Mouse (Mus musculus) c-Kit-positive CD71-positive TER-119-positive erythroid progenitor cells, embryonic 14.5 days (primary cell): Measurements from ENCODE around the gene Gm7137.
"Not testable (repeated sequence)": the region's sequence is repeated elsewhere in the genome, so short reads cannot be mapped to it uniquely, and the experiment has no call there.

Source experiments
- DNase-seq: peaks from one replicate; pipeline ENCODE4 v3.0.0-alpha.2; 2013; ENCODE audit warnings: low spot score

Gene Gm7137

GRCm38 (mm10) chr10:77787876-77788275, at the start of gene Gm7137:
Gene Gm7137, minus strand, starts transcription at chr10:77788200.
- not testable (repeated sequence) for DNase-seq

DNA sequence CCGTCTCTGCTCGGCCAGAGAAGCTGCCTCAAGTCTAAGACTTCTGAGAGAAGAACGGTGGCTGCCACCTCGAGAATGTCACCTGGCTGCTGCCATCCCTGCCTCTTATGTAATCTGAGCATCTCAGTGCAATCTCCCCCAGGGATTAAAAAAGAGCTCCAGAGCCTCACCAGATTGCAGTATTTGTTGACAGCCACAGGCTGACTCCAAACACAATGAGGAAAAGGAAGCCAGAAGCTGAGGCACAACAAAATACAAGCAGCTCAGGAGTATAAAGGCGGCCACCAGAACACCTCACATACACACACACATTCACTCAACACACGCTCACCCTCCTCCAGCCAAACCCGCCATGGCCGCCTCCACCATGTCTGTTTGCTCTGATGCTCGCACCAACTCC, 47.6 kb upstream of the Gm7137 start, which contains the start of gene Krtap10-10:
Gene Krtap10-10 (plus strand): TSS at position 301 of the 400 bp plus-strand sequence.
- no peak for DNase-seq

GRCm38 (mm10) chr10:77826951-77827350, 39.0 kb upstream of the Gm7137 start, which contains the start of gene Krtap10-4:
Gene Krtap10-4, minus strand, starts transcription at chr10:77827095.
- no peak for DNase-seq

GRCm38 (mm10) chr10:77819203-77819602, 31.2 kb upstream of the Gm7137 start:
- no peak for DNase-seq

GRCm38 (mm10) chr10:77818523-77818922, 30.5 kb upstream of the Gm7137 start:
- no peak for DNase-seq

GRCm38 (mm10) chr10:77815514-77815913, 27.5 kb upstream of the Gm7137 start:
- DNase-seq, result peak; percentile 2

GRCm38 (mm10) chr10:77814382-77814781, 26.4 kb upstream of the Gm7137 start, which contains the start of gene Gm2696:
Gene Gm2696, plus strand, starts transcription at chr10:77814682.
- no peak for DNase-seq

- no peak for DNase-seq
Measured at GRCm38 (mm10) chr10:77811743-77812142, 23.7 kb upstream of the Gm7137 start, which contains the start of gene Gm9507. Gene Gm9507, minus strand, starts transcription at chr10:77811843.

- DNase-seq, result no peak
Measured at GRCm38 (mm10) chr10:77804095-77804494, 16.1 kb upstream of the Gm7137 start.

GRCm38 (mm10) chr10:77798921-77799508, 11.0 kb upstream of the Gm7137 start, which contains the start of gene Gm19668:
Gene Gm19668, minus strand, starts transcription at chr10:77799133.
- DNase-seq, result no peak

- DNase-seq, result not testable (repeated sequence)
Measured at GRCm38 (mm10) chr10:77798164-77798920, 10.3 kb upstream of the Gm7137 start.

DNA sequence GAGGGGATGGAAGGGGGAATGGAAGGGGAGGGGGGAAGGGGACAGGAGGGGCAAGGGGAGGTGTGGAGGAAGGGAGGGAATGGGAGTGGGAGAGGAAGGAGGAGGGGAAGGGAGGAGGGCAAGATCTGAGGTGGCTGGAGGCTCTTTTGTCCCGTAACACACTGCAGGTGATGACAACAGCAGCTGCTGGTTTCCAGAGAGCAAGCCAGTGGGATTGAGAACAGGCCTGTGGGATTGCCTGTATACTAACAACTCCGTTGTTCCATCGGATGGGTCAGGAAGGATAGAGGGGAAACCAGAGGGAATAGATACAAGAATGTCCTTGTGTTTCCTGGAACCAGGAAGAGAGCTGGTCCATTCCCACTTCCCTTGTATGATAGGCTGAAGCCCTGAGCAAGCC, 9.7 kb upstream of the Gm7137 start:
- DNase-seq, result no peak

DNA sequence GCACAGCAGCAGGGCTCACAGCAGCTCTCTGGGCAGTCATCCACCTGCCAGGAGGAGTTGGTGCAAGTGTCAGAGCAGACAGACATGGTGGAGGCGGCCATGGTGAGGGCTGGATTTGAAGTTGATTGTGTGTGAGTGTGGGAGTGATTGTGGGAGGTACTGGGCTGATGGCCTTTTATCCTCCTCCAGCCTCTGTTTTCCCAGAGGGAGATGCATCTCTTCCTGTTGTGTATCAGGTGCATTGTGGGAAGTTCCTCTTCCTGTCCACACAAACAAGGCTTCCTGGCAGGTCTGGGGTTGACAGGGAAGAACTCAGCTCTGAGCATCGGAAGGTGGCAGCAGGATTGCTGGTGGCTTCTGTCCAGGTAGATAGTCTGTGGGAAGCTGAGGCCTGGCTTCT, 7.0 kb upstream of the Gm7137 start, which contains the start of gene Gm9639:
Gene Gm9639 (minus strand): TSS at position 101 of the 400 bp plus-strand sequence.
- DNase-seq, result no peak

GRCm38 (mm10) chr10:77788621-77789020, 621 bp upstream of the Gm7137 start:
- no peak for DNase-seq

DNA sequence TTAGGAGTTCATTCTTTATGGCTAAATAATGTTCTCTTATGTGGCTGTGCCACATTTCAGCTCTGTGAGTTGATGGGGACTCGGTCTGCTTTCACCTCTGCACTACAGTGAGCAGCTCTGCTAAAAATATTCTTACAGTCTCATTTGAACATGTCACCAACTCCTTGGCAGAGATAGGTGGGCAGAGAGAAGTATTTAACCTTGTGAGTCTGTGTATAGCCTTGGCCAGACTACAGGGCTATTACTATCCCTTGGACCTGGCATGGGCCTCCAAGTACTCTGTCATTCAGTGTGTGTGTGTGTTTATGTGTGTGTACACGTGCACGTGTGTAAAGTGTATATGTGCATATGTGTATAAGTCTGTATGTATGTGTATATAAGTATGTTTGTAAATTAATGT, 4.6 kb downstream of the Gm7137 start:
- DNase-seq, result not testable (repeated sequence)

- DNase-seq, result not testable (repeated sequence)
Measured at GRCm38 (mm10) chr10:77782442-77782841, 5.6 kb downstream of the Gm7137 start, which contains the start of gene Gm3250. Gene Gm3250, minus strand, starts transcription at chr10:77782542.

DNA sequence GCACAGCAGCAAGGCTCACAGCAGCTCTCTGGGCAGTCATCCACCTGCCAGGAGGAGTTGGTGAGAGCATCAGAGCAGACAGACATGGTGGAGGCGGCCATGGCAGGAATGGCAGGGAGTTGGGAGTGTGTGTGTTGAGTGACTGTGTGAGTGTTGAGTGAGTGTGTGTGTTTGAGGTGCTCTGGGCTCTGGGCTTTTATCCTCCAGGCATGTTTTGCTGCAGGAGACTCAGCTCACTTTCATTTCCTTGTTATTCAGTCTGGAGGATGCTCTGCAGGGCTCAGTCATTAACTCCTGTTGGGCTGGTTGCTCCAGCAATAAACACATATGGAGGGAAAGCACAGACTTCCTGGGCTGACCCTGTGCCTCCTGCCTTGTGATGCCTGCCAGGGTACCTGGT, 11.2 kb downstream of the Gm7137 start, which contains the start of gene Gm7138:
Gene Gm7138 (minus strand): TSS at position 101 of the 400 bp plus-strand sequence.
- DNase-seq, result not testable (repeated sequence)

DNA sequence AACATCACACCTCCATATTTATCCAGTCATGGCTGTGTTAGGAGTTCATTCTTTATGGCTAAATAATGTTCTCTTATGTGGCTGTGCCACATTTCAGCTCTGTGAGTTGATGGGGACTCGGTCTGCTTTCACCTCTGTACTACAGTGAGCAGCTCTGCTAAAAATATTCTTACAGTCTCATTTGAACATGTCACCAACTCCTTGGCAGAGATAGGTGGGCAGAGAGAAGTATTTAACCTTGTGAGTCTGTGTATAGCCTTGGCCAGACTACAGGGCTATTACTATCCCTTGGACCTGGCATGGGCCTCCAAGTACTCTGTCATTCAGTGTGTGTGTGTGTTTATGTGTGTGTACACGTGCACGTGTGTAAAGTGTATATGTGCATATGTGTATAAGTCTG, 15.9 kb downstream of the Gm7137 start:
- DNase-seq, result not testable (repeated sequence)

DNA sequence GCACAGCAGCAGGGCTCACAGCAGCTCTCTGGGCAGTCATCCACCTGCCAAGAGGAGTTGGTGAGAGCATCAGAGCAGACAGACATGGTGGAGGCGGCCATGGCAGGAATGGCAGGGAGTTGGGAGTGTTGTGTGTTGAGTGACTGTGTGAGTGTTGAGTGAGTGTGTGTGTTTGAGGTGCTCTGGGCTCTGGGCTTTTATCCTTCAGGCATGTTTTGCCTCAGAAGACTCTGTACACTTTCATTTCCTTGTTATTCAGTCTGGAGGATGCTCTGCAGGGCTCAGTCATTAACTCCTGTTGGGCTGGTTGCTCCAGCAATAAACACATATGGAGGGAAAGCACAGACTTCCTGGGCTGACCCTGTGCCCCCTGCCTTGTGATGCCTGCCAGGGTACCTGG, 16.8 kb downstream of the Gm7137 start, which contains the start of gene Gm3238:
Gene Gm3238 (minus strand): TSS at position 101 of the 400 bp plus-strand sequence.
- not testable (repeated sequence) for DNase-seq

DNA sequence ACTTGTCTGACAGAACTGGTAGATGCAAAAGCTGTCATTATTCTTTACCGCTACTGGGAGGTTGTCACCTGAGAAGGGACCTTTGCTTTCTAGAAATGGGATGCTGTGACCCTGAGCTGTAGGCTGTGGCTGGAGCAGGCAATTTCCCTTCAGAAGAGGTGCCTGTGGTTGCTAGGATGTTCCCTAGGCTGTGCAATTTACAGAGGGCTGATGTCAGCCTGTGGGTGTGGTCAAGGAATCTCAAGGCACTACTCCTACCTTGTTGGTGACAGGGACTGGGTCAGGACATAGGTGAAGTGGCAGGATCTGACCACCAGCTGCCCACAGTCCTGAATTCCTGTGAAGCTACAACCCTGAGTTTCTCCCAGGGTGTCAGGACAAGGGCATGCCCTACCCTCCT, 18.3 kb downstream of the Gm7137 start:
- no peak for DNase-seq

GRCm38 (mm10) chr10:77759582-77759981, 28.4 kb downstream of the Gm7137 start, which contains the start of gene Gm3233:
Gene Gm3233, minus strand, starts transcription at chr10:77759682.
- DNase-seq, result not testable (repeated sequence)

- no peak for DNase-seq
Measured at GRCm38 (mm10) chr10:77753448-77753847, 34.6 kb downstream of the Gm7137 start.

DNA sequence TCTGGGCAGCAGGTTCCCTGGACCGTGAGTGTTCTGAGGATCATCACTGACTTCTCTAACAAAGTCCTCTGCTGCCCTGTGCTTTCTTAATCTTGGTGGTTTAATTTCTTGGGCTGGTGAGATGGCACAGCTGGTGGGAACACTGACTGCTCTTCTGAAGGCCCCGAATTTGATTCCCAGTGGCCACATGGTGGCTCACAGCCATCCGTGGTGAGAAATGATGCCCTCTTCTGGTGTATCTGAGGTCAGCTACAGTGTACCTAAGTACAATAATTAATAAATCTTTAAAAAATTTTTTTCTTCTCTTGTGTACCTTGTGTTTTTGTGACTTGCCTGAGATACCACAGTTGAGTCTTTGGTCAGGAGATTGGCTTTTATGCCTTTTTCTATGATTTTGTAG, 35.7 kb downstream of the Gm7137 start:
- DNase-seq, result not testable (repeated sequence)
